Mouse (Mus musculus) kidney, adult 8-10 months (tissue): ENCODE data around the gene Ros1.
A peak's percentile ranks its signal among the peaks of the same experiment; 100 is the strongest.

Experiments used
- DNase-seq, 2 experiments: peaks; one replicate each; pipeline ENCODE4 v3.0.0; 2022

Gene Ros1

GRCm38 (mm10) chr10:52194957-52195852 is at the start of gene Ros1:
Ros1 (minus strand) TSS chr10:52195244.
- DNase-seq: no peak

DNA sequence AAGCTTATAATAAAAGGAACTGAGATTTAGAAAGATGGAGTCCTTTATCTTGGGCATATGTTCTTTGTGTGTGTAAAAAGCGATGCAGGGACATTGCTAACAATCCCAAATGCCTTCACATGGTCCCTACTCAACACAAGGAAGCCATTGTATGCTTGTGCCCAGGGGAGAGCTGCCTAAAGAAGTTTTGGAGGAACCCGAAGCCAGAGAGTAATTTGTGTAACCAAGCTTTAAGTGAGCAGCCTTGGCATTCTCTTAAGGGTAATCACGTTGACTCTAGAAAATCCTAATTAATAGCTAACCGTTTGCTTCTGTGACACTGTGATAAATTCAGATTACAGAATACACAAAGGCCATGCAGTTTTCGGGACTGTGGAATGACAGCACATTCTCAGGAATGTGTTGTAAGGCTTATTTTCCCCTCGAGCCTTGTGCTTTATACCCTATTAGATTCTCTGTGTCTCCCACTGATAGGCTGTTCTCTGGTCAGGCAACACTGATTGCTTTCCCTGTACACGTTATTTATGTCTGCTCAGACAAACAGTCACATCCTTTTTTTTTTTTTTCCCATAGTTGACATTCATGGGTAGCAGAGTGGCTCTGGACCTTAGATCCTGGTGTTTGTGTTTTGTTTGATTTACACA is 47.8 kb upstream of the Ros1 start:
- no peak for DNase-seq

DNA sequence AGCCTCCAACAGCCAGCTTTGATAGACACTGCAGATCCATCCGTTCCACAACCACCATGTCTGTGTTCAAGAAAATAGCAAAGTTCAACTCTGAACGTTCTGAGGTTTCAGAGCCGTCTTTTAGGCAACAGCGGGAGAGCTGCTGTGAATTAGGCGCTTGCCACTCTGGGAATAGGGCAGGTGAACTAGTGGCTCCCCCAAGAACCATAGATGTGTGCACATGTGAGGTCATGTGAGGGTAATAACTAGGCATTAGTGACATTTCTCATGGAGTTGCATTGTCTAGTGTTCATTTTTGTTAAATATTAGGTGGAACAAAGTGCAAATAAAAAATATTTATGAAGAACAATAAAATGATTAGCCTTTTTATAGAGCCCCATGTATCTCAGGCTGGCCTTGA is 47.0 kb upstream of the Ros1 start:
- DNase-seq: no peak

DNA sequence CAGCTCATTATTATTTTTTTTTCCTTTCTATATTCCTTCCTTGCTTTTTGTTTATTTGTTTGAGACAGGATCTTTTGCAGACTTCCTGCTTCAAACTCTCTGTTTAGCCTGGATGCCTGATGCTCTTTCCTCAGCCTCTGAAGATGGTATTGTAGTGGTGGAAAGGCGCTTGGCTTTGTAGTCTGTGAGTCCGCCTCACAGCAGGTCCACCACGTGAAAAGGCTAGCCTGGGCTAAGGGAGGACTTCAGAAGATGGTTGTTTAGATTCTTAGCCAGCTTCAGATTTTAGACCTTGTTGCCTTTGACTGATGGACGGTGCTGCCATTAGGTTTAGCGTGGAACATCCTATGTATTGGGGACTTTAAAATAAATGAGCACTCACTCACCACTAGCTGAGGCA is 40.4 kb upstream of the Ros1 start:
- DNase-seq: no peak

GRCm38 (mm10) chr10:52234654-52234981 is 39.6 kb upstream of the Ros1 start:
- no peak for DNase-seq

GRCm38 (mm10) chr10:52233969-52234653 is 39.1 kb upstream of the Ros1 start:
- DNase-seq: peak; percentile 25 to 44

DNA sequence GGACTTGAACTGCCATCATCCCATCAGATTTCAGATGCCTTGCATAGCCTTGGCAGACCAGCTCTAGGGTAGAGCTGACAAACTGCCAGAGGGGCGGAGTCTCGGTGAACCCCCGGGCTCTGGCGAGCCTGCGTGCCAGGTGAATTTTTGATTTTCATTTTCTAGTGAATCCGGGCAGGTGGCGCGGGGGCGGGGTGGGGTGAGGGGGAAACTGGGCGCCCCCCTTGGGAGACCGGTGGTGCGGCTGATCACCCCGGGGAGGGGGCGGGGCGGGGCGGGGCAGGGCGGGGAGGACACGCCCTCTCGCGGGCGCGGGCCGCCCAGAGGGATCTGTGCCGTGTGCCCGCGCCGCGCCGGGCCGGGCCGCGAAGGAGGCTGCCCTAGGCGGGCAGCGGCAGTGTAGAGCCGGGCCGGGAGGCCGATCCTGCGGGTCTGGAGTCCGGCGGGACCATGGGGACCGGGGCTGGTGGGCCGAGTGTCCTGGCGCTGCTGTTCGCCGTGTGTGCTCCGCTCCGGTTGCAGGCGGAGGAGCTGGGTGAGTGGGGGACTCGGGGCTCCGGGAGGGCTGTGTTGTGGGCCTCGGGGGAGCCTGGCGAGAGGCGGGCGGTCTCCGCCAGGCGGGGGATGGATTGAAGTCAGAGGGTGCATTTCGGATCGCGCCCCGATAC is 38.4 kb upstream of the Ros1 start, which contains the start of gene Dcbld1:
Dcbld1 (plus strand) TSS at position 319 of the 668 bp plus-strand sequence.
- peak; percentile 82 to 89 for DNase-seq

DNA sequence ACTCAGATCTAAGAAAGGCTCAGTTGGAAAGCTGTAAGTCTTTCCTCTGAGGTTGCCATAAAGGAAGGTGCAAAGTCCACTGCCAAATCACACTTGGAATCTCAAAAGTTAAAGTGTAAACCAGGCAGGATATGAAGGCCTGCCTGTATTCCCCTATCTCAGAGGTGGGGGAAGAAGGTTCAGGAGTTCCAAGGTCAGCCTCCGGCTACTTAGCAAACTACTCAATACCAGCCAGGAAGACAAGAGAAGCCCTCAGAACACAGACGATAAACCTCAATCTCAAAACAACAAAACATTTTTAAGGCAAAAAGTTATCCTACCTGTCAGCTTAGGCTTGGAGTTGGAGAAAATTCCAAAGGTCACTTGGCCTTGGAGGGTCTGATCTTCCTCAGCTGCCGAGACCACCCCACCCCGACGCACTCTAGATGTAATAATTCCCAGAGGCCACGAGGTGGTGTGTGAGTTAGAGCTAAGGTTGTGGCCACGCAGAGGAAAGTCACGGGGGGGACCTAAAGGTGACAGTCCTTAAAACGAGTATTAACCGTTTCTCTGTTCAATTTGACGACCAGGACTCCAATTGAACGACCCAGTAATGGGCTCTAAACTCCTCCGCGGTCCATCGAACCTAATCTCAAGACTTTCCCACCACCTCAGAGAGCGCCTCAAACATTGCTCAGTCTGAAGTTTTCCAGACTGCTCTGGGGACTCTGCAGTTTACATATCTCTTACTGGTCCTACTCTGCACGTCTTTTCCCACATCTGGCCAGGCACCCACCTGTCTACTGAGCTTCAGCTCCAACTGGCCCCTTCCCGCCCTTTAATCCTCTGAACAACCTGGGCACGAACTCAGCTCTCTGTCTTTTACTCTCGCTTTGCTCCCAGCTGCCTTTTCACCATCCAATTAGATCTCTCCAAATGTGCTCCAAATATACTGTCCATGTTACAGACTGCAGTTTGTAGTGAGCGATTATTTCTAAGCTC is 37.4 kb upstream of the Ros1 start:
- peak; percentile 81 to 91 for DNase-seq

DNA sequence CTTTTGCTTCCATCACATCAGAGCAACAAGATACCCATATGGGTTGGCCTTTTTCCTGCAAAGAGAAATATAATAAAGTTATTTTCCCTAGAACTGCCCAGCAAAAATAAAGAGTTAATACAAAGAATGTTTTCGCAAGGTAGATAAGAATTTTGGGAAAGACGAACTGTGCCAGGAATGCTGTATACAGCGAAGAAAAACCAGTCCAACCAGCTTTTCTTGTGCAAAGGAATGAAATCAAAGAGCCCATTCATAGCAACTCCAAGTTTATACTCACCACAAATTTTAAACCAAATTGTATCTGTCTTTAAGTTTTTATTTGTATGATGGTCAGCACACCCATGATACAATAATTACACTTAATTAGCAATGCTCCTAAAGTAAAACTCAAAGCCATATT is 24.6 kb upstream of the Ros1 start:
- peak in 1 of 2 experiments; percentile 20 for DNase-seq

DNA sequence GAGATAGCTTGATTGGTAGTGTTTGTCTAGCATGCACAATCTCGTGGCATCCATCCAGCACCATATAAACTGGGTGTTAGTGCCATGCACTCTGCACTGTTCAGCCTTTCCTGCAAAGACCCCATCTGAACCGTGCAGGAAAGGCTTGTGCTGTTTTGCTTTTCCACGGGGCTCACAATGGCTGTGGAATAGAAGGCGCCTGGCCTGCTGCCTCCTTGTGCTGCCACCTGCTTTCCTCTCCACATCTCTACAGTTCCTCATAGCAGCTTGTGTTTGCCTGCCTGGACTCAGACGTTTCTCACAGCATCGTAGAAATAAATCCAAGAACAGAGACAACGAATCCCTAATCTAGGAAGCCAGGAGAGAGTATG is 22.5 kb upstream of the Ros1 start:
- no peak for DNase-seq

GRCm38 (mm10) chr10:52216797-52217563 is 21.9 kb upstream of the Ros1 start:
- DNase-seq: peak; percentile 61 to 84

GRCm38 (mm10) chr10:52215267-52215818 is 20.3 kb upstream of the Ros1 start:
- DNase-seq: no peak

DNA sequence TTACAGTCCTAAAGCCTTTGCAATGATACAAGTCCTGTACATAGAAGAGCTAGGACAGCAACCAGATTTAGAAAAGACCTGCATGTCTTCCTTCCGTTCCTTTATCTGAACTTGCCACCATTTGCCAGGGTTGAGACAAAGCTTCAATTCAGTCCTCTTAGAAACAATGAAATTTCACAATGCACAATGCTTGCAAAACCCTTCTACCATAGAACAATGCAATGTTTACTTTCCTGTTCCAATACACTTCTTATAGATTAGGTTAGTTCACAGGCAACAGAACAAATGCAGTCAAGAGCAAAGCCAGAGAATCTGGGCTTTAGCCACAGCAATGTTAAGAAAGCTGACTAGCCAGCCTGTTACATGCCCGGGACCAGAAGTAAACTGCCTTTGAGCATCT is 9.0 kb upstream of the Ros1 start:
- no peak for DNase-seq

GRCm38 (mm10) chr10:52185900-52186299 is 9.1 kb downstream of the Ros1 start:
- DNase-seq: no peak

DNA sequence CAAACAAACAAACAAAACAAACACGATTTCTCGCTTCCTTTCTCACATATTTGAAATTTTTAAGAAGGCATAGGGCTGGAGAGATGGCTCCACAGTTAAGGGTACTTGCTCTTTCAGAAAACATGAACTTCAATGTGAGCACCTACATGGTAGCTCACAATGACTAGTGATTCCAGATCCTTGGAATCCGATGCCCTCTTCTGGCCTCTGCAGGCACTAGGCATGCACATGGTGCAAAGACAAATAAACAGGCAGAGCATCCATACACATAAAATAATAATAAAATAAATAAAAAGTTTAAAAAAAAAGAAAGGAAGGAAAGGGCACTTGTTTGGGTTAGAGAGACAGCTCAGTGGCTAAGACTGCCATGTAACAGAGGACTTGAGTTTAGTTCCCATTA is 12.2 kb downstream of the Ros1 start:
- peak in 1 of 2 experiments; percentile 5 for DNase-seq

DNA sequence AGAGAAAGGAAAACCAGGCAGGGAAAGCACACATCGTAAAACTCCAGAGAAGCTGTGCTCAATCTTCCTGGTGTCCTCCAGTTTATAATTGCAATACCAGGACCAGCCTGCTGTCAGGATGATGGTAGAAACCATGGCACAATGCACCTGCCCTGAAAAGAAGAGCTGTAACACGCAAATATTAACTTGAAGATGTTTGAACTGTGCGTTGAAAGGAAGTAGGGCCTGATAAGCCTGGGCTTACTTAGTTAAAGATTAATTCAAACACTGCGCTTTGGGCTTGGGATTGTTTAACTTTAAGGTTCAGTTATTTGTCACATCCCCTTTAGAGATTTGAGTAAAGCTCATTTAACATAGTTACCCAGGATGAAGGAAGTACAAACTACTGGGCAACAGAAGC is 20.7 kb downstream of the Ros1 start:
- no peak for DNase-seq

- no peak for DNase-seq
These were observed 24.6 kb downstream of the Ros1 start for GRCm38 (mm10) chr10:52170489-52170888.

DNA sequence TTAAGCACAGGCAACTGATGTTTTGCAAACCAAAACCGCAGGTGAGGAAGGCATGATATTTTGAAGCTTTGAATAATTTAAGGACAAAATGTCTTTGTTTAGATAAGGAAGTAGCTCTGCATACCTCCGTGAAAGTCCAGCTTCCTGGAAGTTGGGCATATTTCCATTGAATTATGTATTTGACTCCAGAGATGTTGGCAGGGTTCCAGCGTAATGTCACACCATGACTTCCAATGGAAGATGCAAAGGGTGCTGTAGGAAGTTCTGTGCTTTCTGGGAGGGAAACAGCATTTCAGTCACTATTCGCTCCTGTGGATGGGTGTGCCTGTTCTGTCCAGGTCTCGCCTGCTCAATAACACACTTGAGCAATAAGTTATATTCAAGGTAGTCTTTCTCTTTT is 25.2 kb downstream of the Ros1 start:
- DNase-seq: no peak

DNA sequence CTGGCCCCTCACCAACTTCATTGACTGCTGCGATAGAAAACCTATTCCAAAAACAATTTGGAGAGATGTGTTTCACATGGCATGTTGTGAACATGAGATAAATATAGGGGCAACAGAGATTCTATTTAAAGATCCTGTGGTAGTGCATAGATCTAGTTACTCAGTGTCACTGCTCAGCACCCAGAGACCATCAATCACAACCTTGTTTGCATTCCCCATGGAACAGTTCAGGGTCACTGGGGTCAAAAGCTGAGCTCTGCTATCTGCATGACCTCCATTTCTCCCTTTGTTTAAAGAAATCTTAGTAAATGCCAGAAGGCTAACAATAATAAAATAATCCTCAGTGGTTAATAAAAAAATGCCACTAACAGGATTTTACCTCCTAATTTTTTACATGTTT is 29.7 kb downstream of the Ros1 start:
- no peak for DNase-seq

GRCm38 (mm10) chr10:52160604-52161003 is 34.4 kb downstream of the Ros1 start:
- DNase-seq: no peak

DNA sequence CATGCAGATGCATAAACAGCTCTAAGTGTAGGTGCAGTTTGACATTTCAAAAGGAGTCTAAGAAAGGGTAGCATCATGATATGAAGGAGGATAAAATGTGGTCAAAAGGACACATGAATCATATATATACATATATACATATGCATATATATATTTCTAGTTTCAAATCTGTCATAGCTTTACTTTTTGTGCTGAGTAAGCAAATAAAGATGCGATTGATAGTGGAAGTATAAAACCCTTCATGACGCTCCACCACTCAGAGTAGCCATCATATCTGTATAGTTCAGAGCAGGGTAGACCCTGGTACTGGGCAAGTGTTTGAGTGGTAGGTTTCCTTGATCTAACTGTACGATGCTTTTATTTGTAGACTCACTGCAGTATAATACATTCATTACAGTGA is 35.3 kb downstream of the Ros1 start:
- DNase-seq: no peak
